Mouse (Mus musculus) brain, embryonic 14.5 days (tissue): ENCODE data around the gene Hist1h2bk.

Source experiments
- CTCF ChIP-seq: fragments of 200-500 bp; IDR thresholded peaks from 2 replicates; pipeline ENCODE4 v1.5.1; 2012; ENCODE audit warnings: inconsistent platforms, mild to moderate bottlenecking, moderate library complexity, borderline replicate concordance; ENCODE audit not compliant: insufficient read depth, insufficient read length; ENCODE audit errors: extremely low read depth
- POLR2A ChIP-seq: fragments of 200-500 bp; IDR thresholded peaks from 2 replicates; pipeline ENCODE4 v1.6.1; 2012; ENCODE audit warnings: mild to moderate bottlenecking, inconsistent platforms, borderline replicate concordance; ENCODE audit not compliant: poor library complexity, insufficient read depth, insufficient read length, severe bottlenecking; ENCODE audit errors: extremely low read depth

DNA sequence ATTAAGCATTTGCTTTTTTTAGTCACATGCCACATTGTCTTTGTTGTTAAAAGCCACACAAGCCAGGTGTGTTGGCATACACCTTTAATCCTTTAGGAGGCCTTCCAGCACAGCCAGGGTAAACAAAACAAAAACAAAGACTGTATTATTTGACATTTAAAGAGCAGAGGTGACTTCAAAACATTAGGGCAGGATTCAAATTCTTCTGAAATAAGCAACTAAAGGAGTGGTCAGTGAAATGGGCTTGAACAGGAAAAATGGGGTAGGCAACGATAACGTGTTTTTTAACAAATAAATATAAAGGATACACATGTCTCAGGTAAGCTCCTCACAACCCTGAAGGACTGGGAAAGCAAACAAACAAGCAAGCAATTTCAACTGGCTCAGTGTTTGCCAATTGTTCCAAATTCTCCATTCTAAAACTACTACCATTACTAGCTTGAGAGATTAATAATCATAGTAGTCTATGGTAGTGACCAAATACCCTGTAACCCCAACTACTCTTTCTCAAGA lies 4.3 kb downstream of the Hist1h2bk start:
- no peak for TF ChIP-seq POLR2A
- no peak for TF ChIP-seq CTCF
